Mouse (Mus musculus): Measurements from ENCODE around the gene Opn1sw. TPM values are rescaled to one million over a fixed set of nuclear protein-coding genes. Genes with fewer than 3 reads are reported as not detected.

The Opn1sw gene
- polyA plus RNA-seq, 1 experiment from 2014 or later, result 0.23 TPM

- Histone ChIP-seq H3K27ac (ENCODE audit: low read length) (no peak overlapping the region), H3K9me3 (replicated peaks; ENCODE audit: control insufficient read depth, low read length, poor library complexity, severe bottlenecking) (no peaks in the 10 kb centered on the region), H3K4me2 (ENCODE audit: low read length) (no peak overlapping the region), H3K4me1 (ENCODE audit: control insufficient read depth, insufficient read depth, low read length) (peaks cover 20% of the 10 kb centered on the region), H3K9ac (ENCODE audit: low read depth, low read length) (no peak overlapping the region), H3K27me3 (ENCODE audit: control insufficient read depth, insufficient read depth, low read depth, low read length) (peaks cover 27% of the 10 kb centered on the region), H3K4me3 (ENCODE audit: low read depth, low read length) (no peak overlapping the region), H3K36me3 (ENCODE audit: control insufficient read depth, insufficient read depth, low read length) (no peaks in the 10 kb centered on the region)
- no peak for ATAC-seq
- 23% methylated on average over 5 of the region's 5 CpGs for WGBS
Measured at GRCm38 (mm10) chr6:29431473-29431872, 43.2 kb upstream of the Opn1sw start.

GRCm38 (mm10) chr6:29430681-29431420 is 42.6 kb upstream of the Opn1sw start:
- no peak overlapping the region for H3K27ac ChIP-seq (ENCODE audit: low read length)
- no peak overlapping the region for H3K9ac ChIP-seq (ENCODE audit: low read depth, low read length)
- H3K4me1 ChIP-seq (ENCODE audit: control insufficient read depth, insufficient read depth, low read length), result peaks cover 16% of the 10 kb centered on the region
- WGBS, result 45% methylated on average over 15 of the region's 15 CpGs
- no peaks in the 10 kb centered on the region for H3K9me3 ChIP-seq (replicated peaks; ENCODE audit: control insufficient read depth, low read length, poor library complexity, severe bottlenecking)
- ATAC-seq, result no peak
- H3K27me3 ChIP-seq (ENCODE audit: control insufficient read depth, insufficient read depth, low read depth, low read length), result peaks cover 25% of the 10 kb centered on the region
- no peak overlapping the region for H3K4me3 ChIP-seq (ENCODE audit: low read depth, low read length)
- no peaks in the 10 kb centered on the region for H3K36me3 ChIP-seq (ENCODE audit: control insufficient read depth, insufficient read depth, low read length)
- no peak overlapping the region for H3K4me2 ChIP-seq (ENCODE audit: low read length)

- Histone ChIP-seq H3K4me3 (ENCODE audit: low read depth, low read length) (no peak overlapping the region), H3K27me3 (ENCODE audit: control insufficient read depth, insufficient read depth, low read depth, low read length) (peaks cover 5% of the 10 kb centered on the region), H3K4me1 (ENCODE audit: control insufficient read depth, insufficient read depth, low read length) (peaks cover 4% of the 10 kb centered on the region), H3K4me2 (ENCODE audit: low read length) (no peak overlapping the region), H3K27ac (ENCODE audit: low read length) (no peak overlapping the region), H3K9ac (ENCODE audit: low read depth, low read length) (no peak overlapping the region), H3K9me3 (replicated peaks; ENCODE audit: control insufficient read depth, low read length, poor library complexity, severe bottlenecking) (no peaks in the 10 kb centered on the region), H3K36me3 (ENCODE audit: control insufficient read depth, insufficient read depth, low read length) (no peaks in the 10 kb centered on the region)
- 53% methylated on average over 4 of the region's 4 CpGs for WGBS
- no peak for ATAC-seq
Measured at GRCm38 (mm10) chr6:29428171-29428570, 39.9 kb upstream of the Opn1sw start.

- Histone ChIP-seq H3K9me3 (replicated peaks; ENCODE audit: control insufficient read depth, low read length, poor library complexity, severe bottlenecking) (no peaks in the 10 kb centered on the region), H3K27me3 (ENCODE audit: control insufficient read depth, insufficient read depth, low read depth, low read length) (no peaks in the 10 kb centered on the region), H3K4me1 (ENCODE audit: control insufficient read depth, insufficient read depth, low read length) (no peaks in the 10 kb centered on the region), H3K9ac (ENCODE audit: low read depth, low read length) (no peak overlapping the region), H3K36me3 (ENCODE audit: control insufficient read depth, insufficient read depth, low read length) (no peaks in the 10 kb centered on the region), H3K4me3 (ENCODE audit: low read depth, low read length) (no peak overlapping the region), H3K27ac (ENCODE audit: low read length) (no peak overlapping the region), H3K4me2 (ENCODE audit: low read length) (no peak overlapping the region)
- ATAC-seq, result no peak
- 79% methylated on average over 6 of the region's 6 CpGs for WGBS
Measured at GRCm38 (mm10) chr6:29426331-29426730, 38.1 kb upstream of the Opn1sw start.

- Histone ChIP-seq H3K4me3 (ENCODE audit: low read depth, low read length) (no peak overlapping the region), H3K4me2 (ENCODE audit: low read length) (no peak overlapping the region), H3K9ac (ENCODE audit: low read depth, low read length) (no peak overlapping the region), H3K27me3 (ENCODE audit: control insufficient read depth, insufficient read depth, low read depth, low read length) (no peaks in the 10 kb centered on the region), H3K27ac (ENCODE audit: low read length) (no peak overlapping the region), H3K9me3 (replicated peaks; ENCODE audit: control insufficient read depth, low read length, poor library complexity, severe bottlenecking) (no peaks in the 10 kb centered on the region), H3K4me1 (ENCODE audit: control insufficient read depth, insufficient read depth, low read length) (no peaks in the 10 kb centered on the region), H3K36me3 (ENCODE audit: control insufficient read depth, insufficient read depth, low read length) (no peaks in the 10 kb centered on the region)
- 78% methylated on average over 8 of the region's 8 CpGs for WGBS
- no peak for ATAC-seq
Measured at GRCm38 (mm10) chr6:29425118-29425517, 36.9 kb upstream of the Opn1sw start.

GRCm38 (mm10) chr6:29420596-29420995 is 32.3 kb upstream of the Opn1sw start:
- Histone ChIP-seq H3K9me3 (replicated peaks; ENCODE audit: control insufficient read depth, low read length, poor library complexity, severe bottlenecking) (no peaks in the 10 kb centered on the region), H3K9ac (ENCODE audit: low read depth, low read length) (no peak overlapping the region), H3K4me2 (ENCODE audit: low read length) (no peak overlapping the region), H3K36me3 (ENCODE audit: control insufficient read depth, insufficient read depth, low read length) (no peaks in the 10 kb centered on the region; the same call in 1 of the 2 replicates), H3K4me1 (ENCODE audit: control insufficient read depth, insufficient read depth, low read length) (no peaks in the 10 kb centered on the region), H3K27me3 (ENCODE audit: control insufficient read depth, insufficient read depth, low read depth, low read length) (no peaks in the 10 kb centered on the region), H3K27ac (ENCODE audit: low read length) (no peak overlapping the region), H3K4me3 (ENCODE audit: low read depth, low read length) (no peak overlapping the region)
- ATAC-seq, result no peak
- 92% methylated on average over 2 of the region's 2 CpGs for WGBS

GRCm38 (mm10) chr6:29415446-29415845 is 27.2 kb upstream of the Opn1sw start:
- H3K9me3 ChIP-seq (replicated peaks; ENCODE audit: control insufficient read depth, low read length, poor library complexity, severe bottlenecking), result no peaks in the 10 kb centered on the region
- no peak overlapping the region for H3K4me3 ChIP-seq (ENCODE audit: low read depth, low read length)
- no peak for ATAC-seq
- 89% methylated on average over 9 of the region's 9 CpGs for WGBS
- no peak overlapping the region for H3K4me2 ChIP-seq (ENCODE audit: low read length)
- H3K27ac ChIP-seq (ENCODE audit: low read length), result no peak overlapping the region
- H3K9ac ChIP-seq (ENCODE audit: low read depth, low read length), result no peak overlapping the region
- H3K36me3 ChIP-seq (ENCODE audit: control insufficient read depth, insufficient read depth, low read length), result peaks cover 22% of the 10 kb centered on the region; the same call in 1 of the 2 replicates
- H3K27me3 ChIP-seq (ENCODE audit: control insufficient read depth, insufficient read depth, low read depth, low read length), result no peaks in the 10 kb centered on the region
- no peaks in the 10 kb centered on the region for H3K4me1 ChIP-seq (ENCODE audit: control insufficient read depth, insufficient read depth, low read length)

GRCm38 (mm10) chr6:29406412-29406811 is 18.1 kb upstream of the Opn1sw start:
- no peak overlapping the region for H3K4me2 ChIP-seq (ENCODE audit: low read length)
- no peaks in the 10 kb centered on the region; the same call in 1 of the 2 replicates for H3K4me1 ChIP-seq (ENCODE audit: control insufficient read depth, insufficient read depth, low read length)
- H3K9ac ChIP-seq (ENCODE audit: low read depth, low read length), result no peak overlapping the region
- H3K27me3 ChIP-seq (ENCODE audit: control insufficient read depth, insufficient read depth, low read depth, low read length), result no peaks in the 10 kb centered on the region
- no peak overlapping the region for H3K4me3 ChIP-seq (ENCODE audit: low read depth, low read length)
- WGBS, result 84% methylated on average over 6 of the region's 6 CpGs
- no peak overlapping the region for H3K27ac ChIP-seq (ENCODE audit: low read length)
- H3K36me3 ChIP-seq (ENCODE audit: control insufficient read depth, insufficient read depth, low read length), result peaks cover 12% of the 10 kb centered on the region
- no peak for ATAC-seq
- no peaks in the 10 kb centered on the region for H3K9me3 ChIP-seq (replicated peaks; ENCODE audit: control insufficient read depth, low read length, poor library complexity, severe bottlenecking)

- H3K4me1 ChIP-seq (ENCODE audit: control insufficient read depth, insufficient read depth, low read length), result no peaks in the 10 kb centered on the region; the same call in 1 of the 2 replicates
- H3K9ac ChIP-seq (ENCODE audit: low read depth, low read length), result no peak overlapping the region
- H3K36me3 ChIP-seq (ENCODE audit: control insufficient read depth, insufficient read depth, low read length), result 0 out of 2 replicates have a peak, but pooled peaks cover under 1% of the 10 kb centered on the region
- H3K9me3 ChIP-seq (replicated peaks; ENCODE audit: control insufficient read depth, low read length, poor library complexity, severe bottlenecking), result no peaks in the 10 kb centered on the region
- H3K27me3 ChIP-seq (ENCODE audit: control insufficient read depth, insufficient read depth, low read depth, low read length), result no peaks in the 10 kb centered on the region
- WGBS, result 8% methylated on average over 31 of the region's 34 CpGs
- peak overlapping the region; percentile 19; the same call in 1 of the 2 replicates for H3K4me2 ChIP-seq (ENCODE audit: low read length)
- no peak for ATAC-seq
- H3K27ac ChIP-seq (ENCODE audit: low read length), result no peak overlapping the region
- no peak overlapping the region for H3K4me3 ChIP-seq (ENCODE audit: low read depth, low read length)
Measured at GRCm38 (mm10) chr6:29402693-29403342, 14.6 kb upstream of the Opn1sw start.
